Mouse (Mus musculus): ENCODE data around the gene Gm20388.
A peak's percentile ranks its signal among the peaks of the same experiment; 100 is the strongest.

Gene Gm20388

DNA sequence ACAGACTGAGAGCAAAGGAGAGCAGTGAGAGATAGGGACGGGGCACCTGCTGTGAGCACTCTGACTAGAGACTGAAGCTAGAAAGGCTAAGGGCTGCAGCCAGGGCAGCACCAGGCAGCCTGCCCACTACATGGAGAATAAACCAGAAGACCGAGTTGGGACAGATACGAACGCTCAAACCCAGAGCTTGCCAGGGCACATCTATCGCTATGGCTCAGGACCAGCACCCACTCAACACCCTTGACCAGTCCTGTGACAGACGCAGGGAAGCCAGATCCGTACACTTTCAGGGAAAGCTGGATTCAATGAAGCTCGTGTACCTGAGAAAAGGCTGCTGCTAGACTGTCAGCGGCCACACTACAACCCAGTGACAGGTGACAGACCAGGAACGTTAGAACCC lies 674.9 kb downstream of the Gm20388 start:
- DNase-seq (ENCODE audit: low spot score in 2 of 2): peak; percentile 34 to 62

DNA sequence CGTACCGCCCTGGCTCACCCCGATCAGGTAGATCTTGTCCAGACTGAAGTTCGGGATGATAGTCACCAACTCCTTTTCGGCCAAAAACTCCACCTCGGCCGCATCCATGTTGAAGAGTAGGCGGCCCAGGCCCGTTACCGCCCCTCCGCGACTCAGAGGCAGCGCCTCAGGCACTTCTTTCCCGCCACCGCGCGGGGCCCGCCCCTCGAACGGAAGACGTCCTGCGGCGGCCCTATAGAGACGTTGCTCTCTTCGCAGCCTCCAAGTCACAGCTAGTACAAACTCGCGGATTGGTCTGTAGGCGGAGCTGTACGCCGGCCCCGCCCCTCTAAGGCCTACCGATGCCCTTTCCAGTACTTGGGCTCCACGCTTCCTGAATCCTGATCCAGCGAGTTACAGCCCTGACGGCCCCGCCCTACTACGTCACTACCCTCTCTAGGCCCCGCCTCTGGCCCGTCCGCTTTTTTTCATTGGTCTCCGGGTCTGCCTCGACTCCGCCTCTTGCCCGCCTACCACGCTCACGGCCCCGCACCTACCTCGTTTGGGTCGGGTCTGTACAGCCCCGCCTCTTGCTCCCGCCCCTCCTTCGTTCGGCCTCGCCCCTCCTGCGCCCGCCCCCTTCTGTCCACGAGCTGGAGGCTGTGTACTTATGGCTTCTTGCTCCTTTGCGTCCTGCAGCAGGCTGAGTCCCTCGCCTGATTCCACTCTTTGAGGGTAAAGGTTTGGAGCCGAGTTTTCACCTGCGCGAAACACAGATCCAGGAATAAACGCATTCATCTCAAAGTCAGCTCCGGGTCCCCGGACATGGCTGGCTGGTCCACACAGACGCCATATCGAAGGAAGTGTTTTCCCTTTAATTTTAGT lies 678.5 kb downstream of the Gm20388 start, which contains the start of gene Gins2:
Gins2 (minus strand) TSS at position 397 of the 864 bp plus-strand sequence.
- peak; percentile 100 for DNase-seq (ENCODE audit: low spot score in 2 of 2)

DNA sequence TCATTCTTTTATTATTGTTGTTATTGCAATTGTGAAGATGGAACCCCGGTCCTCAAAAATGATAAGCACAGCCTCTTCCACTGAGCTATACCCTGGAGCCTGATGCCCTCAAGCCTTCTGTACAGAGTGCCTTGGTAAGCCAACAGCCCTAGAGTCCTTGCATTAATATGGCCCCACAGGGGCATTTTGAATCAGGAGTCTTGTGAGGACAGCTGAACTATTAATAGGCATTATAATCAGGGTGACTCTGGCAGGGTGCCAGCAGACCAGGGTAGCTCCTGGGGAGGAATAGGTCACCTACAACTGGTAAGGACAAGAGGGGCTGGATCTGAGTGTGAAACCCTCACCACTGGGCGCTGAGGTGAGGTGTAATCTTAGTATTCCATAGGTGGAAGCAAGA lies 679.3 kb downstream of the Gm20388 start:
- DNase-seq (ENCODE audit: low spot score in 2 of 2): peak; percentile 53 to 70

DNA sequence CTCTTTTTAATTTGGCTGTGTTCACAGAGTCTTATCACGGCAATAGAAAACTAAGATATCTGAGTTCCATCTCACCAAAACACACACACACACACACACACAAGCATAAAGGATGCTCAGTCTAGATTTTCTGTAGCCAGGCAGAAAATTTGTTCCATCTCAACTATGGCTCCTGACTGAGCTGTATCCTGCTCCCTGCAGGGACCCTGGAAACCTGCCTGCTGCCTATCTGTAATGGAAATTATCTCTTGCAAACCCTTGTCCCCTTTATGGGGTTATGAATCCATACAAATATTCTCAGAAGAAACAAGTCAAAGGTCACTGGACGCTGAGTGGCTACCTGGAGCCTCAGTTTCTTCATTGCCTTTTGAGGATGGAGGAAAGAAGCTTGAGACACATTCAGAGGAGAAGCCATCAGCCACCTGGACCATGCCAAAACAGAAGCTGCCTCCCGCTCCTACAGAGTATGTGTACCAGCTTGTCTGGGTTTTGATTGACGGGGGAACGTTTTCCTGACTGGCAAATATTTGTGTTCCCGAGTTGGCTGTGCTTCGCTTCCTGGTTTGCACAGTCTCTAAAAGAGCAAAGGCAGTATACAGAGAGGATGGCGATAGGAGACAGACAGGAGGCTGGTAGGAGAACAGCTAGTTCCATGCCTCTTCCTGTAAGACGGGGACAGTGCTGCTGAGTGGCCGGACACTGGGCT lies 681.1 kb downstream of the Gm20388 start:
- DNase-seq (ENCODE audit: low spot score in 2 of 2): no peak

DNA sequence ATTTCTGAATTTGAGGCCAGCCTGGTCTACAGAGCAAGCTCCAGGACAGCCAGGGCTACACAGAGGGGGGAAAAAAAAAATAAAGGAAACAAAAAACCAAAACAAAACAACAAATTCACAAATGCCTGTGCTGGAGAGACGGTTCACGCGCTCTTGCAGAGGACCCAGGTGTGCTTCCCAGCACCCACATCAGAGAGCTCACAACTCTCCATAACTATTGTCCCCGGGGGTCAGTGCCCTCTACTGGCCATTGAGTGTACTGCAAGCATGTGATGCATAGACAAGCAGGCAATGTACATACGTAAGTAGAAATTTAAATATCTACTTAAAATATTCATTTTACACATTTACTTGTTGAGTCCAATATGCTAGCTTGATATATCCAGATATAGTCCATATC lies 683.9 kb downstream of the Gm20388 start:
- DNase-seq (ENCODE audit: low spot score in 2 of 2): no peak

DNA sequence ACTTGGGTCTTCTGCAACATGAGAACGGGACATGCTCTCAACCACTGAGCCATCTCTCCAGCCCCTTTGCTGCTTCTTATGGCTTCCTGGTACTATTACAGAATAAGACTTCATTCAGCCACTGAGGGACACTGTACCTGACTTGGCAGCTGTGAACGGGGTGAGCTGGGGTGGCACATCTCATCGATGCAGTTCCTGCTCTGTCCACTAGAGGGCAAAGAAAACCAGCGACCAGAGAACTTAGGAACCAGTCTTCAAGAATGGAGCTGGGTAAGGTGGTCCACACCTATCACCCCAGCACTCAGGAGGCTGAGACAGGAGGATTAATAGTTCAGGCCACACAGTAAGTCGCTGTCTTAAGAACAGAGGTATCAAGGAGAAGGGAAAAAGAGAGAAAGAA lies 685.3 kb downstream of the Gm20388 start:
- DNase-seq (ENCODE audit: low spot score in 2 of 2): peak in 1 of 2 experiments; percentile 35

DNA sequence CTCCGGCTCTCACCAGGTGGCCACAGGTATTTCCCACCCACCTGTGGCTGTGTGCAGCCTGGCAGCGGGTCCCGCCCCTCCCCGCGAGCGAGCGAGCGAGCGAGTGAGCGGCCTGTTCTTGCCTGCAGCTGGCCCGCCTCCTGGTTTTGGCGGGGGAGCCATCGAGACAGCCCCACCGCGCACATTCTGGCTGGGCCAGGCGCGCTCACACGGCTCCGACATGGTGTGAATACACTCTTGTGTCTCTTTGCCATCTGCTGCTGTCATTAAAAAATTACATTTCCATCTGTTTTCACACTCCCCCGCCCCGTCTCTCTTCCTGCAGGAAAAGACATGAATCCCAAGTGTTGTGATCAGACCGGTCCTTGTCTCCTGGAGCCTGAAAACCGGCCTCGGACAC lies 687.9 kb downstream of the Gm20388 start:
- DNase-seq (ENCODE audit: low spot score in 2 of 2): peak in 1 of 2 experiments; percentile 28

DNA sequence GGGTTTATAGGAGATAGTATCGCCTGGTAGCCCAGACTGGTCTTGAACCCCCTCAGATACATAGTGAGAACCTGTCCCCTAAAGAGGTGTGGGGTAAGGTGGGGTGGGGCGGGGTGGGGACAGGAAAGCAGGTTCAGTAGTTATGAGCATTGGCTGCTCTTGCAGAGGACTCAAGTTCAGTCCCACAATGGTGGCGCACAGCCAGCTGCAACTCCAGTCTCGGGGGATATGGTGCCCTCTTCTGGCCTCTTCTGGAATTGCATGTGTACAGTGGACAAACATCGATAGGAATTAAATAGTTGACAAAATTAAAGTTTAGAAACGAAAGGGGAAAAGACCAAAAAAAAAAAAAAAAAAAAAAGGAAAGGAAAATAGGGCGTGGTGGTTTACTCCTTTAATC lies 688.9 kb downstream of the Gm20388 start:
- DNase-seq (ENCODE audit: low spot score in 2 of 2): peak; percentile 52 to 78

DNA sequence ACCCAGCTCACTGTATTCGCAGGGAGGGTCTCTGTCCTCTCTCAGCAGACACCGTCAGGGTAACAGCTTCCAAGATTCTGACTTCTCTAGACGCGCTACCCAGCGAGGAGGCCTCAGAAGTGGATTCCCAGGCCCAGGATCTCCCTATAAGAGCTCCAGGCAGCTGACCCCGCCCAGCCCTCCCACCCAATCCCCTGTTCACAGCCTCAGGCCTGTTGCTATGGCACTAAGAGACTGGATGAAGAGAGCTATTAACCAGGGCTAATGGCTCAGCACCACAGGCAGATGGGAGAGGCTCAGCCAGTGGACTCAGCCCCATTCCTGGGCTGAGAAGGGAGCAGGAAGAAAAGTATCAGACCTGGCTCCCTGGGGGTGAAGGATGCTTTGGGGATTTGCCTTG lies 692.0 kb downstream of the Gm20388 start:
- no peak for DNase-seq (ENCODE audit: low spot score in 2 of 2)

DNA sequence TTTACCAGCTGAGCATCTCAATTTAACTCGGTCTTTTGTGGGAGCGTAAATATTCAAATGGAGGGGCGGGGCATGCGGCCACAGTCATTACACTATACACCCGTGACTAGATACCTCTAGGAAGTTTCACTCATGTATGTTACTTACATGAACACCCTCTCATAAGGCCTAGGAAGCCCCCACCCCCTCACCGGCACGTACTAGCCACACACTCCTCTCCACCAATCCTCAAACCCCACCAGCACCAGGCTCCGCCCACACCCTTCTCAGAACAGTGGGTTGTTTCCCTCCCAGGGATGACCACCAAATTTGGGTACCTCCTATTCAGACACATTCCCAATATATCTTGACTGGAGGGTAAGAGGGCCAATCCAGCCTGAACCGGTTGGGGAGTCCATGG lies 696.8 kb downstream of the Gm20388 start:
- no peak for DNase-seq (ENCODE audit: low spot score in 2 of 2)

DNA sequence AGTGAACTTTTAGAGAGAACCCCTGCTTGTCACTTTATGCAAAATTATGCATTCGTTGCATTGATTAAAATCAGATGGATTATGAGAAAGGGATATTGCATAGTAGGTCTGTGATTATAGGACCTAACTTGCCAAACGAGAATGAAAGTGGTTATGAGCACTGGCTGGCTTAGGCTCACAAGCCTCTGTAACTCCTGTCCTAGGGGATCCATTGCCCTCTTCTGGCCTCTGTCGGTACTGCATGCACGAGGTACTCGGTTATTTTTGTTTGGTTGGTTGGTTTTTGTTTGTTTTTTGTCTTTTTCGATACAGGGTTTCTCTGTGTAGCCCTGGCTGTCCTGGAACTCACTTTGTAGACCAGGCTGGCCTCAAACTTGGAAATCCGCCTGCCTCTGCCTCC lies 697.2 kb downstream of the Gm20388 start:
- DNase-seq (ENCODE audit: low spot score in 2 of 2): peak; percentile 28 to 69

DNA sequence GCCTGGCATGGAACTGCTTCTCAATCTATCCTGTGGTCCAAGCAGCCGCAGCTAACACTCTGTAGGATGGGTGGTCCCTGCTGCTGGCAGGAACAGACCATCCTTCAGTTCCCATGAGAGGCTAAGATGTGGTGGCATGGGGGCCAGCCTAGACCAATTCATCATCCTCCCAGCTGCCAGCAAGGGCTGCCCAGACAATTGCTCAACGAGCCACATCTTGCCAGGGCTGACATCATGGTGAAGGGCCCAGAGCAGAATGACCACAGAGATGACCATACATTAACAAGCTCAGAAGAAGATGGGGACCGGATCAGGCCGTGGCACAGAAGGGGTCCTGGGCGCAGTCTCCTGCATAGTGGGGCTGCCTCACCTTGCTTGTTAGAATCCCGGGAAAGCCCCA lies 700.2 kb downstream of the Gm20388 start:
- DNase-seq (ENCODE audit: low spot score in 2 of 2): no peak

DNA sequence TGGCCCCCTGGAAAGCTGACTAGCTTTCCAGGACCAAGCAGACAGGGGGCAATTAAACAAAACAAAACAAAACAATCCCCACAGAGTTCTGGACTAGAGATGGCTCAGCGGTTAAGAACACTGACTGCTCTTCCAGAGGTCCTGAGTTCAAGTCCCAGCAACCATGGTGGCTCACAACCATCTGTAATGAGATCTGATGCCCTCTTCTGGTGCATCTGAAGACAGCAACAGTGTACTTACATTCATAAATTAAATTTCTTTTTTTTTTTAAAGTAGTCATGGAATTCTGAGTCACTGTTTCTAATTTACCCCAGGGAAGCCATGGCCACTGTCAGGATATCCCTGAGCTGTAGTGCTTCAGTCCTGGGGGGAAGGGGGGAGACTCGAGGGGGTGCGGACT lies 703.9 kb downstream of the Gm20388 start:
- DNase-seq (ENCODE audit: low spot score in 2 of 2): no peak

DNA sequence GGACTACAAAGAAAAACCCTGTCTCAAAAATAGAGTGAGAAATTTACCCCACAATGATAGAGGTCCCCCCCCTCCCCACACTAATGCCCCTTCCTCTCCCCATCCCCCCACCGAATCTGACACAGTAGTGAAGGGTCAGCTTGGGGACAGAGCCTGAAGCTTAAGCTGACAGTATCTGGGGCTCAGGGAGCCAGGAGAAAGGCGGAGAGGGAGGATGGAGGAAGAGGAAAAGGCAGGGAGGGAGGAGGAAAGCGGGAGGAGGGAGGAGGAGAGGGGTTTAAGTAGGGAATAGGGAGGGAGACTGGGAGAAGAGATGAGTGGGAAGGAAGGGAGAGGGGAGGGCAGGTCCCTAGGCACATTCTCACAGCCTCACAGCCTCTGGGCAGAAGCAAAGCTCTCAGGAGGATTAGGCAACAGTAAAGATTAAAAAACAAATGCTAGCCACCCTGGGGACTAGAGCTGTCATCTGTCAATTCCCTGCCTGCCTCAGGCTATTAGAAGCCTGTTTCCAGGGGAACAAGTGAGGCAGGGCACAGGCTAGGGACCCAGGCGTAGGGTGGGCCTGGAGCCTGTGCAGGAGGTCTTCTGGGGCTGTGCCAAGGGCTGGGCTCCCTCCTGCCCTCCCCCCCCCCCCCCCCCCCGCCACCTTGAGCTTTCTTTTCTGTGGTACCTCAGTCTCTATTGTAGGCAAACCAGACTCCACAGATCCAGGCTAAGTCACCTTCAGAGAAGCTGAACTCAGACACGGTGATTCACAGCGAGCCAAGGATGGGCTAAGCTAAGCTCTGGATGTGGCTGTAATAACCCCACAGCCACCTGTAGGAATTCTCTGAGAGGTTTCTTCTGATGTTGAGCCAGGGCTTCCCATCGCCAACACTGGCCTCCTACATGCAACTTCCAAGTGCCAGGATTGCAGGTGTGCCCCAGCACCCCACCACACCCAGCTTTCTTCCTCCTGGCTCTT lies 706.3 kb downstream of the Gm20388 start:
- no peak for DNase-seq (ENCODE audit: low spot score in 2 of 2)

DNA sequence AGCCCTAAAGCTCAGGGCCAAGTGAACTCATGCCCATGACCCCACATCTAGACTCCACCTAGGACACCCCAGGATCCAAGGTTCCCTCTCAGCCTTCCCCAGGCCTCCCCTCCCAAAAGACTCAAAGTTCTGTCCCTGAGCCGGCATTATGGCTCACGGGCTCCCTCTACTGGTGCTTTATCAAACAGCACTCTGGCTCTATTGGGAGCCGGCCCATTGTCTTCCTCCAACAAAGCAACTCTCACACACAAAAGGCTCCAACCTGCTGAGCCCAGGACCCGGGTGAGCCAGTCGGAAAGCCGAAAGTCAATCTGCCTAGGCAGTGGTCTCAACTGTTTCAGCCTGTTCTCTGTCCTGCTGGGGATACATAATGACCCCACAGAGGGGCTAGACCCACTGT lies 707.5 kb downstream of the Gm20388 start:
- DNase-seq (ENCODE audit: low spot score in 2 of 2): peak in 1 of 2 experiments; percentile 55

DNA sequence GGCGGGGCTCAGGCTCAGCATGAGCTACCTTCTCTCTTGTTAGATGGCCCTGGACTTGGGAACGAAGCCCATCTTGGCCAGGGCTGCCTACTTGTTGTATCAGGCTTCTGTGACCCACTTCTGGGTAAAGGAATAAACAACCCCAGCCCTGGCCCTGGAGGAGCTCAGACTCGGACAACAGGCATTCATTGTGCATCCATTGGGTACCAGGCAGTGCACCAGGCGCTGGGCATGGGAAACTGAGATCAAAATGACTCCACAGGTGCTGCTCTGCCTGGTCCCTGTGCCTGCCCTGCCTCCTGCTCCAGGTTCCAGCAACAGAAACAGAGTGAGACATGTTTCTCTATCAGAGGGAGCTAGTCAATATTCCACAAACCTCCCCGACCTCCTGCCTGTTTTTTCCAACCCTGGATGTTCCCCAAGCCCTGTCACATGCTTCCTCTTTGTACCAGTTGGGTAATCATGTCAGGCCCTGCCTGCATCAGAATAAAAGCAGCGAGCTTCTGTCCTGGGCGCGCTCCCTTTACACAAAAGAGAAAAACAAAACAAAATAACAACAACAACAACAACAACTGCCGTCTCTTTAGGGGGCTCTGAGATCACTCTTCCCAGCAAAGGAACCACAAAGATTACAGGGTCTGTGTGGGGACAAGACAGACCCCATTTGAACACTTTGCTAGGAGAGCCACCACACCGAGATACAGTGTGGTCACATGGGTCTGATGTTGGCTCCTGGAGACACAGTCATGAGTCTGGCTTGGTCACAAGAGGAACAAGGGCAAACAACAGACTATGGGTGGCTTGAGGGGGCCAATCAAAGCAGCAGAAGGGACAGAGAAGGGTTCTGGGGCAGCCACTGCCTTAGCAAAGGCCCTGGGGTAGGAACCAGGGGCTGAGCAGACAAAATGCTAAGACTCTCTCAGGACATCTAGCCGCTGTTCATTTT lies 708.9 kb downstream of the Gm20388 start:
- peak in 1 of 2 experiments; percentile 59 for DNase-seq (ENCODE audit: low spot score in 2 of 2)

DNA sequence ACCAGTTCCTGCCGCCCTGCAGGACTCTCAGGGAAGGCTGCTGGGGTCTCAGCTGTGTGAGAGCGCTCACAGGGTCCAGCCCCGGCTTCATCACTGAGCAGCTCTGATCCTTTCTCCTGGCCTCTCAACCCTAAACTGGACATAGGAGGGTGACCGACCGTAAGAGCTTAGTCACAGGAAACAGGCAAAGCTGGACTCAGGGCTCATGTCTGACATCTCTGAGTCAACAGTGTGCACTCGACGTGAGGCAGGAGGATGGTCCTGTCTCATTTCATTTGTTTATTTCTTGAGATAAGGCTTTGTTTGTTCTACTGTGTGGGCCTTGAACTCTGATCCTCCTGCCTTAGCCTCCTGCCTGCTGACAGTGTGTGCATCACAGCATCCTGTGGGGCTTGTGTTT lies 709.8 kb downstream of the Gm20388 start:
- no peak for DNase-seq (ENCODE audit: low spot score in 2 of 2)

DNA sequence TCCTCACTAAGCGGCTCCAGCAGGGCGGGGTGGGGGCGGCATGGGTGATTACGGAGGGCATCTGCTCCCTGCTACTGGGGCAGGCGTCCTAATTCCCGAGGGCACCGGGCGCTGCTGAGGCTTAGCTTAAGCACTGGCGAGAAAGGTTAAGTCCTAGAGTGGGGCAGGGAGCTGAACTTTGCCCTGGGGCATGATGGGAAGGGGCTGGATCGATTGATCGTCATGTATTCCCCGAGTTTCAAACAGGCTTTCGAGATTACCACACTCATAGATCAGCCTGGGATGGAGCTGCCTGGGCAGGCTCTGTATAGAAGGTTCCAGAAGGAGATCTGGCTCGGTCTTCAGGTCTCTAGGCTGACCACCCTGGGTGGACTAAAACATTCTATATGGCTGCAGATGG lies 711.5 kb downstream of the Gm20388 start:
- no peak for DNase-seq (ENCODE audit: low spot score in 2 of 2)

DNA sequence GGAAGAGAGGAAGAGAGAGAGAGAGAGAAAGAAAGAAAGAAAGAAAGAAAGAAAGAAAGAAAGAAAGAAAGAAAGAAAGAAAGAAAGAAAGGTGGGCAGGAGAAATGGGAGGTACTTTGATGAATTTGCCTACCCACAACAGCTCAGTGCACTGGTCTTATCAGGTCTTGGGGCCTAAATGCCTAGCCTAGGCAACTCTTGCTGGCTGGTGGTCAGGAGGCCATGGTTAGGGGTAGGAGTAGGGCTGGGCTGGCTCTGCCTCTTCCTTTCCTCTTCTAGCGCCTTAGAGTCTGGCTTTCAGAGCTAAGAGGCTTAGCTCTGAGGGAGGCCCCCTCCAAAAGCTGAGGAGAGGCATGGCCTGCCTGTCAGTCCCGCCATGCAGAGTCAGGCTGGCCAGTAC lies 713.0 kb downstream of the Gm20388 start:
- DNase-seq (ENCODE audit: low spot score in 2 of 2): no peak

DNA sequence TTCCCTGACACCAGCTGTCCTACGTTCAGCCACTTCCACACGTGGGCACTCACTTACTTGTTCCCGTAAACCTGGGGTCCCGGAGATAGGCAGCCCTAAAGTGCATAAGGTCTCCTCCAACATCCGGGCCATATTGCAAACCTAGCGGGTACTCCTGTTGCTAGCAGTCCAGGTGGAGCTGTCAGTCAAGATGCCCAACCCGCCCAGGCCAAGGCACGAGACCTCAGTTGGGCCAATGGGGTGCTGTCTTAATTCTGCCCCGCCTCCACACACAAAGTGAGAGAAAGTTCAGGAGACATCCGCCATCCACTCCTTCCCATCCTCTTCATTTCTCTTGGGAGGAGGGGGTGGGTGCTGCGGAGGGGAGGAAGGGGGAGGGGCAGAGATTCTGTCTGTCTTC lies 715.8 kb downstream of the Gm20388 start:
- DNase-seq (ENCODE audit: low spot score in 2 of 2): no peak

DNA sequence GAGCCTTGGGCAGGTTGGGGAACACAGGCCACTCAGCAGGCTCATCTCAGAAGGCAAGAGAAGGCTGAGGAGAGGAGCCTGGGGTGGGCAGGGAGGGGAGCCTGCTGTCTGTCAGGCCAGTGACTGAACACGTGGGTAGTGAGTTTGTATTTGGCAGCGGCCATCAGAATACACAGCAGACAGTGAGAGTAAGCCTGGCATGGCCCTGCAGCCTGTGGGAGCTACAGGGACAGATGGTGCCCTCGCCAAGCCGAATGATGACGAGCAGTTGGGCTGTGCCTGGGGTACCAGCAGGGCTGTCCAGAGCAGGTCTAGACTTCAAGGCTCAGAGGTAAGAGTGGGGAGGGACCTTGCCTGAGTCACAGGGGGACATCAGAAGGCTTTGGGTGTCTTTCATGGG lies 716.7 kb downstream of the Gm20388 start:
- no peak for DNase-seq (ENCODE audit: low spot score in 2 of 2)

Data from heart, adult 9 months (tissue).